Mouse (Mus musculus): ENCODE measurements at regions not wholly inside any gene's neighbourhood (a gene's known extent, or its start where the extent isn't known, plus 50 kb on each side); places are given as distances from the start of the nearest gene placed in this dataset.

DNA sequence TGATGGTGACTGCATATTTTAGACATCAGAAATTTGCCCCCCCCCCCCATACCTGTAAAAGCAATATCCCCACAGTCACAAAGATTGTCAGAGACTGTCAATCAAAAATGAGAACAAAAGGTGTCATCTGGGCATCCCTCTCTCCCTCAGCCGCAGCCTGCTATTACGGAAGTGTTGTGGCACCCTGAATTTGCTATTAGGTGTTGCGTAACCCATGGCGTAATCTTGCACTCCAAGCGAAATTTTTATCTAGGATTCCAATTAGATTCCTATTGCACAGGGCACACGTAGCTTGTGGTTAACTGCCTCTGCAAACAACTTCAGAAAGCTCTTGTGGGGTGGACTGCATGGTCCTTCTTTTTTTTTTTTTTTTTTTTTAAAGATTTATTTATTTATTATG is 289.9 kb downstream of the Phf3 start:
- TF ChIP-seq CTCF (conservative IDR thresholded peaks at IDR 0.05; ENCODE audit: low read length) (no peak), POU5F1 (IDR thresholded peaks at IDR 0.05; ENCODE audit: borderline replicate concordance, low read length) (no peak)

Data from E14TG2a.4 (cell line).